Mouse (Mus musculus): ENCODE results near the gene Anxa6. TPM values are rescaled to one million over a fixed set of nuclear protein-coding genes. Genes with fewer than 3 reads are reported as not detected.

Anxa6 gene
- total RNA-seq (2021): 100 to 1,000 TPM; 181 to 222 TPM
- long read RNA-seq, experiment 1, transcript Anxa6-202 (26 exons, 2,489 nt): major isoform, 188 of 285 reads
- long read RNA-seq, experiment 1, transcript Anxa6-201 (25 exons, 2,471 nt): minor isoform, 57 of 285 reads
- long read RNA-seq, experiment 1, partial matches to known transcripts: 30 of 285 reads
- long read RNA-seq, experiment 1, other reads (novel, unspliced or antisense): 9 of 285 reads
- long read RNA-seq, experiment 2, transcript Anxa6-202 (26 exons, 2,489 nt): major isoform, 102 of 155 reads
- long read RNA-seq, experiment 2, transcript Anxa6-201 (25 exons, 2,471 nt): minor isoform, 35 of 155 reads
- long read RNA-seq, experiment 2, partial matches to known transcripts: 9 of 155 reads
- long read RNA-seq, experiment 2, other reads (novel, unspliced or antisense): 9 of 155 reads

DNA sequence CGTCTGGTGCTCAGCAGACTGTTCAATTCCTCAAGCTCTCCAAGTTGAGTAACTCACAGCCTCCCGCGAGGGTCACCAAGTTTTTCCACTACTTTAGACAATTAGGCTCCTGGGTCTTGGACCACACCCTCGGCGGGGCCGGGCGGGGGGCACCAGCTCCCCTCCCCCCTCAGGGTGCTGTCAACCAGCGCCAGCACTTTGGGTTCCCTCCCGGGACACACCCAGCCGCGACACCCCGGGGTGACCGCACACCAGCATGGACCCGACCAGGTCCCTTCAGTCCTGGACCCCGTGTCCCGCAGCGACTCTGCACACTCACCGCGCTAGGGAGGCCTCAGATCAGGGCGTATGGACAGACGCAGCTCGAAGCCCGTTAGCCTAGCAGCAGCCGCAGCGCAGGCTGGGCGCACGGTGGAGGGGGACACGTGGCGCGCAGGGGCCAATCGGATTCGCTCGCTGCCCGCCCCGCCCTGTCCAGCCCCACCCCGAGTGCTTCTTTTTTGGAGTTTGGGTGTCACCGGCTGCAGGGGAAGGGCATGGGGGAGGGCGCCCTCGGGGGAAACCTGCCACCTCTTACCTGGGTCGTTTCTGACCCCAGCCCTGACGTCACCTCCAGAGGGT lies at the start of gene Anxa6:
Gene Anxa6, minus strand, starts transcription at position 406 of the 621 bp plus-strand sequence.
- DNase-seq: peak; percentile 92

DNA sequence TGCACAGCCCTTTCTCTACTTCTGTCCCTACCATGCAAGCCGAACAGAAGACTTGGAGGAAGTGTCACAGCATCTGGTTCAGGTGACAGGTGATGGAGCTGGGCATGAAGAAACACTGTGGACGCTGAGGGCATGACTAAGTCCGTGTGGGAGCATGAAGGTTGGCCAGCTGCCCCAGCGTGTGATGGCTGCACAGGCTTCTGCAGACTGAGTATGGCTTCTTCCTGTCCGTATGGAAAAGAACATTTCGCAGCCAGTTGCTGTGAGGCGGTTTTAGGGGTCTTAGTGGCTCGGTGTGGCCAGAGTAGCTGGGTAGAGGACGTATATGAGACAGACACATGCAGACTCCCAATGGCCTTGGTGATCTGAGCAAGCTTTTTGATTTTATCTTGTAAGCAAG lies 48.0 kb upstream of the Anxa6 start:
- peak; percentile 52 for DNase-seq

DNA sequence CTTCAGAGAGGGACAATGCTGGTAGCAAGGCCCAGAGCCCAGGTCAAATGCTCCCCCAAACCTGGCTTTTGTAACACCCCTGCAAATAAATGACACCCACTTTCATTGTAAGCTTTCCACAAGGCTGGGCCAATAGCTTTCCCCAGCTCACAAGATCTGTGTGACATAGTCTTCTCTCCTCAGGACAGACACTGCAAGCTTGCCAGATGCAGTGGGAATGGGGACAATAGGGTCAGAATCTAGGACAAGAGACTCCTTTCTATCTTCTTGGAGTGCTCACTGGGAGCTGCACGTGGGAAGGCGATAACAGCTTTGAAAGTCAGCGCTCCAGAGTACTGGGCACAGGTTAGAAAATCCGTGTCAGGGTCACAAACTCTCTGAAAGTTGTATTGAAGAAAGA lies 45.9 kb upstream of the Anxa6 start:
- DNase-seq: no peak

DNA sequence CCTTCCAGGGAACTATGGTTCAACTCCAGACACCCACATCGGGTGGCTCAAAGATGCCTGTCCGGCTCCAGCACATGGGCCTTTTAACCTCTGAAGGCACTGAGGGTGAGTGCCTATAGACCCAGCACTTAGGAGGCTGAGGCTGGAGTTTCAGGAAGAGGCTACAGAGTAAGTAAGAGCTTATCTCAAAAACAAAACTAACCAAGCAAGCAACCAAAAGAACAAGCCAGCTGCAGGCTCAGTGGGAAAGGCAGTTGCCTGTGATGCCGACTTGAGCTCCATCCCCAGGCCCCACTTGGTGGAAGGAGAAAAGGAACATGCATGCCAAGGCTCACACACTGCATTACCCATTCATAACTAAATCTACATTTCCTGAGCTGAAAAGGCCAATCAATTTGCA lies 45.3 kb upstream of the Anxa6 start:
- DNase-seq: no peak

DNA sequence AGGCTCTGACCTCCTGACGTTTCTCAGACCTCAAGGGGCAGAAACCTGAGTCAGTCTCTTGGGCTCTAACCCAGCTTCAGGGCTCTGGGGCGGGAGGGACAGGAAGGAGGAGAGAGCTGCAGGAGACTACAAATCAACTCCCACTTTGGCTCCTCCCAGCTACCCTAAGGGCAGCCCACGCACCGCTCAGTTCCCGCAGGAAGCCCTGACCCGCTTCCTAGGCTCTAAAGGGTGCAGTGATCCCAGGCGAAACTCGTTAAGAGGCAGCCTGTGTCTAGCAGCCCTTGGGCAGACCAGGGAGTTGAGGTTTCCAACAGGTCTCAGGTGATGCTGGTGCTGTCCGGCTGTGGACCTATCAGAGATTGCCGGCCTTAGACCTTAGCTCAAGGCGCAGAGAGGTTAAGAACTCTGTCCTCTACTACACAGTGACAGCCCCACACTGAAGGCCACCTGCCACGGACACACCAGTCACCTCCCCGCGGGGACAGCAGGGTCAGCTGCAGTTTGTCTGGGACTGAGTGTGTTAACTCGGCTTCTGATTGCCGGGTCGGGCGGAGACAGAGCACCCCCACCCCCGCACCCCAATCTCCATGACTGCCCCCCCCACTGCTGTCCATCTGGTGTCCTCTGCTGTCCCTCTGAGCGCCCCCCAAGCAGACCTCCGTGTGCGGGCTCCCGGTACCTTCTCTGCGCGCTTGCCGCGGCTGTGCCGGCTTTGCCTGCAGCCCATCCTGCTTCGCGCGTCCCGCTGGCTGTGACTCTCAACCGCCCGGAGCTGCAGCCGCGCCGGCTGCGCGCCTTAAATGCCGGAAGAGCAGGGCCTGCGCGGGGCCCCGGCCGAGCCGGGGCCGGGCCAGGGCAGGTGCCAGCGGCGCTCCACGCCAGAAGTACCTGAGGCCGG lies 44.3 kb upstream of the Anxa6 start, which contains the start of gene Ccdc69:
Gene Ccdc69, minus strand, starts transcription at position 801 of the 901 bp plus-strand sequence.
- peak; percentile 80 for DNase-seq

DNA sequence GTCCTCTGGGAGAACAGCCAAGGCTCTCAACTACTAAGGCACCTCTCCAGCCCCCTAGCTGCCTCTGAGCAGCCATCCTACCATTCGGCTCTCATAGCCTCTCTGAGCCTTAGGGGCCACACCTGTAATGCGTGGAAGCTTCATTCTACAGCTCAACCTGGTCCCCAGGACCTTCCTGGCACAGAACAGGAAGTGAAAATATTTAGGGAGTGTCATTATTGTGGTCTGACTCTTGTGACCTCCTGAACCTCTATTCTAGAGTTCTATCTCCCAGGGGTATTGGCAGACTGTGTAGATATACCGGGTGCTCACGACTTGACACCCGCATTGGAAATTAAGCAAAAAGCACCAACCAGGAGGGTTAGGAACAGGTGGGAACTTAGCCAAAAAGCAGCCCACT lies 43.0 kb upstream of the Anxa6 start:
- no peak for DNase-seq

DNA sequence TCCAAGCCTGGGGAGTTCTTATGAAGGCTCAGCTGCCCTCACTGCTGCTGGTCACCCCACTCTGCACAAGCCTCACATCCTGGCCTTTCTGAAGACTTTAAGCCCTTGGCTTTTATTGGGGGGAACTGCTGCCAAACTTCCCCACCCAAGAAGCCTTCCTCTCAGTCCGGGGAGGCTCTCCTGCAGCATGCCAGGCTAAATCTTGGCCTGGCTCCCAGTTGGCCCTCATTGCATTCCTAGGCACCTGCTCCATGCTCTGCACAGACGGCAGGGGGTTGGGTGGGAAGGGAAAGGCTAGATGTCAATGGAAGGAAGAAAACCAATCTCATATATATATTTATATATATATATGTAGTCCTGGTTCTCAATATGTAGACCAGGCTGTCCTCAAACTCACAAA lies 42.4 kb upstream of the Anxa6 start:
- DNase-seq: peak; percentile 69

DNA sequence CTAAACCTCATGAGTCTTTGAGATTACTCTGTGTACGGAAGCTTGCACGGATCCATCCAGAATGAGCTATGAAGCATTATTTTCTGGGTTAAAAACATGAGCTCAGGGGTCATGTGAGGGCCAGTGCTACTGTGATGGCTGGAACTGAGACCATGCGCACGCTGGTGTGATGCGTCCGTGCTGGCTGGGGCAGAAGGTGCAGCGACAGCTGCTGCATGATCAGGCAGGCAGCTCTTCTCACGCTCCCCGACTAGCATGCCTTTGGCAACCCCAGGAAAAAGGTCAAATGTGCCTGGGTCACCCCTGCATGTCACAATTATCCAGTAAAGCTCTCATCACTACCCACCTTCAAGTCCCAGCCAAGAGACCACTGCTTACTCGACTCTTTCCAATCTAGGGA lies 39.9 kb upstream of the Anxa6 start:
- DNase-seq: no peak

DNA sequence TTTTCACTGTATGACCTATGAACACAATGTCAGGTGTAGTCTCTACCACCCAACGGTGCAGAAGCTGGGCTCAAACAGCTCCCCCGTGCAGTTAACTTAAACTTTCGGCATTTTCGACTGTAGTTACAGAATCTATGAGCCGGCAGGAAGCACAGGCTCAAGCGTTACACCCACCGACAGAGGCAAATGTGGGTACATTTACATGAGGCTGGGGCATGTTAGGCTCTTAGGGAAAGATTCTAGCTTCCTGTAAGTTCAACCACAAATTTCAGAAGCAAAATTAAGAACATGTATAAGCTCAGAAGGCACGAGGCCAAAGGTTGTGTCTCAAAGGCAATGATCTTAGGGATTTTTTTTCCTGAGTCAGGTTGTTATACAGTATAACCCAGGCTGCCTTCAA lies 39.2 kb upstream of the Anxa6 start:
- no peak for DNase-seq

DNA sequence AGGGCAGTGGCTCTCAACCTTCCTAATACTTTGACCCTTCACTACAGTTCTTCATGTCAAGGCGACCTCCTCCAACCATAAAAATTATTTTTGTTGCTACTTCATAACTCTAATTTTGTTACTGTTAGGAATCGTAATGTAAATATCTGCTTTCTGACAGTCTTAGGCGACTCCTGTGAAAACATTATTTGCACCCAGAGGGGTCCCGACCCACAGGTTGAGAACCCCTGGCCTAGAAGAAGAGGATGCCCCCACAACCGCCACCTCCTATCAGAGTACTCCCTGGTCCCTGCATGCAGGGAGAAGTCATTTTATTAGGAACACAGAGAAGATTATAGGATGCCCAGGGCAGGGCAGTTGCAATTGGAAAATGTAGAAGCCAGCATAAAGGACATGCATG lies 38.1 kb upstream of the Anxa6 start:
- no peak for DNase-seq

DNA sequence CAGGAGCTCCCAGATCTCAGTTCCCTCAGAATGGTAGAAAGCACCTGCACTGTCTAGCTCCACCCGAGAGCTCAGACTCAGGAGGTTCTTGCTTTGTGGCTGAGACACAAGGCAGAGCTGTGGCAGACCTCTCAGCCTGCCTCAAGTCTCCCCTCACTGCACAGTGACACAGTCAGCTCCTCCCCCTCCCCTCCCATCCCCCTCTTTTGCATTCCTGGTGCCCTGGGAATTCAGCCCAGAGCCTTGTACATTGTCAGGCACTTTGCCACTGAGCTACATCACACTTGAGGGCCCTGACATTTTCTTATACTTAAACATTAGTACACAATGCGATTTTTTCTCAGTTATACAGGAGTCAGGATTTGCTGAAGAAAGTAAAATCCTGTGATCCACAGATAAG lies 35.8 kb upstream of the Anxa6 start:
- DNase-seq: no peak

DNA sequence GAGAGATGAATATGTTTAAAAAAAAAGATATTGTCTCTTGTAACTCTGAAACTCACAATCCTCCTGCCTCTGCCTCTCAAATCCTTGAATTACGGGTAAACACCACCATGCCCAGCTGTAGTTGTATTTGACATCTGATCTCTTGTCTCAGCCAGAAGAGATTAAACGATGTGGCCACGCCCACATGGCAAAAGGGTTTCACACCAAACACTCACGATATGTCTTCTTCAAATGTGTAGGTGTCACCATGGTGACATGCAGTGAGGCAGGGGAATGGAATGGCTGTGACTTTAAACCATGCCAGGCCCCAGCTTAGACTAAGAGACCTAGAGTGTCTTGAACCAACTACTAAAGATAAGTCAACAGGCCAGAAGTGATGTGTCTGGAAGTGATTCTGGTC lies 33.7 kb upstream of the Anxa6 start:
- no peak for DNase-seq

DNA sequence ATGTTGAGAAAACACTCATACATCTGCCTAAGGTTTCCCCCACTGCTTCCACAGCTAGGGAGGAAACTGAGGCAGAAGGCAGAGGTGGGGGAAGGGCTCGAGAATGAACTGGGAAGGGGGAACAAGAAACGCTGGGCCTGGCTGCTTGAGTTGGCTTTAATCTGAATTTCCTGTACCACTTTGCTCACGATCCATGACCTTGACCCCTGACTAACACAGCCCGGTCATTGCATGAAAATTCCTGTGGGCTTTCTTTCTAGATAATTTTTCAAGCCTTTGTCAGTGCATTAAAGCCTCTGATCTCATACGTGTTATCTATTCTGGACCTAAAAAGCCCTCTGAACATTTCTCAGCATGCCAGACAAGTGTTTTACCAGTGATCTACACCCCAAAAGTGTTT lies 29.6 kb upstream of the Anxa6 start:
- no peak for DNase-seq

DNA sequence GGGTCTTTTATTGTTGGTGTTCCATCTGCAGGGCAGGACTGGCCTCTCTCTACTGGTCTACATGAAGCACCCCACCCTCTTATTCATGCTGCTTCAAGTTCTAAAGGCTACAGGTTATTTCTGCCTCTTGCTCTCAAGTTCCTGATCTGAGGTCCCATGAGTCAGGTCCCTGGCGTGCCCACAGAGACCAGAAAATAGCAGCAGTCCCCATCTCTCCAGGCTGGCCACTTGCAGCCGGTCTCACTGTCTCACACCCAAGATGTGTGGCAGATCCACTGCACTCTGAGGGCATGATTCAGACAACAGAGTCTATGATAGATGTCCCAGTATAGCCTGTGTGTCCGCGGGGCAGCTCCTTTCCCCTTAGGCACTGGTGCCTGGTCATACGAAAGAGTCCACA lies 27.6 kb upstream of the Anxa6 start:
- no peak for DNase-seq

DNA sequence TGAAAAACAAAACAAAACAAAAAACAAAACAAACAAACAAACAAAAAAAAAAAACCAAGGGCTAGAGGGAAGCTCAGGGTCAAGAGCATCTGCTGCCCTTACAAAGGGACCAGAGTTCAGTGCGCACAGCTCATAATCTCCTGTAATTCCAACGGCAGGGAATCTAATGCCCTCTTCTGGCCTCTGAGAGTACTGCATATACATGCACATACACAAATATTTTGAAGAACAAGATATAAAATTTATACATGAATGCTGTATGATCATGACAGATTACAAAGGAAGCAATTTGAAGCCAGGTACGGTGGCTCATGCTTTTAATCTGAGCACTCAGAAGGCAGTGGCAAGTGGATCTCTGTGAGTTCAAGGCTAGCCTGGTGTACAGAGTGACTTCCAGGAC lies 24.3 kb upstream of the Anxa6 start:
- no peak for DNase-seq

DNA sequence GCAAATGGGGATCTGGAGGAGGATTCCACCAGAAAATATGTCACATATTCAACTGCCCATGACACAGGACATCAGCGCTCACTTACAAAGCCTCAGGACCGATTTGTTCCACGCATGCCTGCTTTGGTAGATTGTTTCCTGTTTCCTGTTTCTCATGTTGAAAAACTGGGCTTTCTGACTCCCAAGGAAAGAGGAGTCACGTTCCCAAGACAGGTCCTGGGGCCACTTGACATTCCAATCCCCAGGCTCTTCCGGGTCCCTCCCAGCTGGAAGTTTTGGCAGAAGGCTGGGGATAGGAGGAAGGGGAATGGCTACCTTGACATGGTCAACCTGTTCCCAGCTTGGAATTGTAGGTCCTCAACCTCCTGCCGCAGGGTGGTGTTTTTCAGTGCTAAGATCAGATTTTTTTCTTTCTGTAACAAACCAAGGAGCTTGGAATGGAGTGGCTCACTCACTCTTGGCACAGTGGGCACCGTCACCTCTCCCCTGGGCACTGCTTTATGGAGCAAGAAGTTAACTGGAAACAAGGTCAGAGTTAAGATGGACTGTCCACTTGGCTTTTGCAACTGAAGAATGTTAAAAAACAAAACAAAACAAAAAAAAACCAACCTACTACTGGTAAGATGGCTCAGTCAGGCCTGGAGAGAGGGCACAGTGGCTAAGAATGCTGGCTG lies 17.7 kb upstream of the Anxa6 start:
- DNase-seq: peak; percentile 68

DNA sequence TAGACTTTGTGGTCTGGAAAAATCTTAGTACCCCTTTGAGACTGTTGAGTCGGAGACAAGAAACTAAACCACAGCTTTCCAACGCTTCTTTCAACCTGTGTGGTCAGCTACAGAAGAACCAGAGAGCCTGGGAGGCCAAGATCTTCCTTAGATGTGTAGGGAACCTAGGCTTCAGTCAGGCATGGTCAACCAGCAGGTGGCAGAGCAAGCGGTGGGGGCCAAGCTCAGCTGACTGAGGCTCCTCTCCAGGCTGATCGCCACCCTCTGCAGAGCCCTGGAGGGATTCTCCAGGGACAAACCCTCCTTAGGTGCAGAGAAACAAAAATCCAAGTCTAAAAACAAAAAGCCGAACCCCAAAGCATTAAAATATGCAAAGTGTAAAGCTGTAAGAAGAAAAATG lies 13.4 kb upstream of the Anxa6 start:
- DNase-seq: peak; percentile 83

DNA sequence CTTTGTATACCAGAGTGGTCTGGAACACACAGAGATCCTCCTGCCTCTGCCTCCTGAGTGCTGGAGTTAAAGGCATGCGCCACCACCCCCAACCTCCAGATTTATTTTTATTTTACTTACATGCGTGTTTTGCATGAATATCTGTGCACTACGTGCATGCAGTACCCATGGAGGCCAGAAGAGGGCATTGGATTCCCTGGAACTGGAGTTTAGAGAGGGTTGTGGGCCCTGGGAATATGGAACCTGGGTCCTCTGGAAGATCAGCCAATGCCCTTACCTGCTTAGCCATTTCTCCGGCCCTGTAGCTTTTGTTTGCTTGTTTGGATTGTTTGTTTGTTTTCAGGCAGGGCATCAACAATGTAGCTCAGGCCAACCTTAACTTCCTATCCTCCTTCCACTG lies 8.1 kb upstream of the Anxa6 start:
- DNase-seq: no peak

DNA sequence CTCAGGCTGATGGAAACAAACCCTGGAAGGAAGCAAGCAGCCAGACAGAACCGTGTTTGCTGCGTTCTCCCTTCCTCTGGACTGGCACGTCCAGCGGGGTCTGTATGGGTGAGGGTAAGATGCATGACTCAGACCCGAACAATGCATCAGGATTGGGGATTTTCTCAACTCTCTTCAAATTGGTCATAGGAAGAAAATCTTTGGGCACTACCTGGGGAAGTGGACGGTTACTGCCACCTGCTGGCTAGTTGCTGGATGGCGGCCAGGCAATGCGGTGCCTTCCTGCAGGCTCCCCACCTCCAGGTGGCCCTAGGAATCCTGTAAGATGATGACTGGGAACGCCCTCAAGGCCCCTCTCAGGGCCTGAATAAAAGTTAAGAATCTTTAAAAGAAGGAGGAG lies 6.3 kb upstream of the Anxa6 start:
- peak; percentile 92 for DNase-seq

DNA sequence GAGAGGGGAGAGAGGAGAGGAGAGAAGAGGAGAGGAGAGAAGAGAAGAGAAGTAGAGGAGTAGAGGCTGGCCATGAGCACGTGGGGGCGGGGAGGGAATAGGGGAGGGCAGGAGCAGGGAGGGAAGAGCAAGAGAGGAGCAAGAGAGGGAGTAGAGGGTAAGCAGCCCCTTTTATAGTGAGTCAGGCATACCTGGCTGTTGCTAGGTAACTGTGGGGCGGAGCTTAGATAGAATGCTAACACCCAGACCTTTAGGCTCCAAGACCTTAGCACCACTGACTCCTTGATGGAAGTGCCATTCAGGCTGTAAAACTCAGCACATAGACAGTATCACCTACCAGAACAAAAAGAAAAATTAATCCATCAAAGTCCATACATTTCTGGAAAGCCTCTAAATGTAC lies 3.4 kb upstream of the Anxa6 start:
- DNase-seq: no peak

DNA sequence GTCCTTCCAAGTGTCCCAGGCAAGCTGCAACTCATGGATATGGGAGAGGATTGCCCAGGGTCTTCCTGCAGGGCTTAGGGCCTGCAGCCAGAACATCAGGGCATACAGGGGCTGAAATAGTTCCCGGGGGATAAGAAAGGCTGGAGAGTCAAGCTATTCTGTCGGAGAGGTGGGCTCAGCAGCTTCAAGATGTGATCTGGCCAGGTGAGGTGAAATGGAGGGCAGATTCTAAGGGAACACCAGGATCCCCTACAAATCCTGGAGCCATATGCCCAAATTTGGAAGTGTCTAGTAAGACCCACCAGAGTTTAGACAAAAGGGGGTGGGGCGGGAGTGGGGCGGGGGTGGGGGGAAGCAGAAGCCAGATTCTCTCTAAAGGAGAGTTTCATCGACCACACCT lies 959 bp downstream of the Anxa6 start:
- DNase-seq: no peak

DNA sequence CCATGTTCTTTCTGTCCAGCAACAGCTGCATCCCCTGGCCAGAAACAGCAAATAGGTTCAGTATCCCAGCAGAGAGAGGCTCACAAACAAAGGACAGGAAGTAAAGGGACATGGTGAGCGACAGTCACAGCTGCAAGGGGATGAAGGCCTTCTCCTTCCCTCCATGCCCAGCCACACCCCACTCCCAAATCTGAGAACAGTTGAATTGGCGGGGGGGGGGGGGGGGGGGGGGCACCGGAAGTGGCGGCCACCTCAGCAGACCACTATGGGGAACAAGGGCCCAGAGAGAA lies 1.3 kb downstream of the Anxa6 start:
- DNase-seq: no peak
